Mouse (Mus musculus): ENCODE data around the gene Gm19935. TPM values are rescaled to one million over a fixed set of nuclear protein-coding genes. Genes with fewer than 3 reads are reported as not detected.

Gene Gm19935
- total and polyA plus RNA-seq, 2 experiments from 2014 or later: 0.12 TPM; not detected in 1

DNA sequence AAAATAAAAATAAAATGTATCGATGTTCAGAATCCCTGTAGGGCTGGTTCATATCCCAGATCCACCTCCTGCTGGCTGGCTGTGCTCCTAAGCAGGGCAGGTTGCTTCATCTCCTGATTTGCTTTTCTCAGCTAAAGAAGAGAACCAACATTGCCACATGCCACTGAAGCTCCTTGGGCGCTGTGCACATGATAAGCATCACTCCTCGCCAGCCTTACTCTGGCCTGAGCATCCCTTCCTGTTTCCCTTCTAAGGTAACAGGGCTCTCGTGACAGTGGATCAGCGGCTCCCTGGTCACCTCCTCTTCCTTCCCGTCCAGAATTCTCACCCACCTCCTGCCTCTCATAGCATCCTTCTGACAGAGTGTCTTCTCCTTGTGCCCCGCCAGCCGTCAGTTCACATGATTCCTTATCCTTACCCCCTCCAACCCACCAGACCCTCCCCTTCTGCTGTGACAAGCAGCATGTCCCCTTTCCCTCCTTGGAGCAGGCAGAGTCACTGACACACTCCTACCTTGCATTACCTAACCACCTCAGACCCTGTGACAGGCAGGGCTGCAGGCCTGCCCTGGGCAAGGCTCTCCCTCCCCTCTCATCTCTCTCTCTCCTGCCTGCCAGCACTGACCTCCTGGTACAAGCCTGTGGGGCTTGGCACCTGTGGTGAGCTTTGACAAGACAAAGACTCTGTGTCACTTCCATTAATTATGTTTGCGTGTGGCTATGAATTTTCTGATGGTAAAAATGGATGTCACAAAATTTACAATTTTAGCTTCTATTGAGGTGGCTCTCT is 27.2 kb upstream of the Gm19935 start:
- DNase-seq (ENCODE audit: low spot score) (no peak), ATAC-seq (ENCODE audit: insufficient read depth, low read depth) (no peak)
- TF ChIP-seq CTCF (IDR thresholded peaks at IDR 0.05; ENCODE audit: low read depth) (no peak), EP300 (IDR thresholded peaks at IDR 0.05; ENCODE audit: low read depth) (no peak)
- H3K27me3 ChIP-seq (ENCODE audit: control insufficient read depth, insufficient read depth, low read length): no peaks in the 10 kb centered on the region
- H3K9ac ChIP-seq (replicated peaks; ENCODE audit: low read depth, low read length): no peak overlapping the region
- H3K27ac ChIP-seq (ENCODE audit: low read depth): no peak overlapping the region
- 62% methylated on average over 9 of the region's 9 CpGs for WGBS
- no peaks in the 10 kb centered on the region for H3K9me3 ChIP-seq (replicated peaks; ENCODE audit: control insufficient read depth, low read length)
- no peaks in the 10 kb centered on the region for H3K36me3 ChIP-seq (replicated peaks; ENCODE audit: control insufficient read depth, insufficient read depth, low read length)
- H3K4me3 ChIP-seq (ENCODE audit: low read depth, low read length): no peak overlapping the region
- no peaks in the 10 kb centered on the region for H3K4me1 ChIP-seq (ENCODE audit: control insufficient read depth, insufficient read depth)
- no peak overlapping the region for H3K4me2 ChIP-seq (ENCODE audit: low read depth, low read length)

DNA sequence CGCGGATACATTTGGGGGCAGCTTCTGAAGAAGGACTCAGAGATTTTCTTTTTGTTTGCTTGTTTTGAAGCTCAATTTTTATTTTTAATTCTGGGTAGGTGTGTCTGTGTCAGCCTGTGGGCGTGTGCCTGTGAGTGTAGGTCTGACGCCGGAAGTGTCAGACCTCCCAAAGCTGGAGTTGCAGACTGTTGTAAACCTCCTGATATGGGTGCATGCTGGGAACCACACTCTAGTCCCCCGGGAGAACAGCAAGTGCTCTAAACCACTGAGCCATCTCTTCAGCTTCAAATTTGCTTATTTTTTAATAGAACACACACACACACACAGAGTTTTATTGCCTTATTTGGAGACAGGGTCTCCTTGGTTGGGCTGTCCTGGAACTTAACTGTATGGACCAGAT is 25.9 kb upstream of the Gm19935 start:
- H3K9me3 ChIP-seq (replicated peaks; ENCODE audit: control insufficient read depth, low read length): no peaks in the 10 kb centered on the region
- 79% methylated on average over 6 of the region's 6 CpGs for WGBS
- no peaks in the 10 kb centered on the region for H3K4me1 ChIP-seq (ENCODE audit: control insufficient read depth, insufficient read depth)
- TF ChIP-seq CTCF (IDR thresholded peaks at IDR 0.05; ENCODE audit: low read depth): no peak
- no peak for TF ChIP-seq EP300 (IDR thresholded peaks at IDR 0.05; ENCODE audit: low read depth)
- ATAC-seq (ENCODE audit: insufficient read depth, low read depth): no peak
- H3K9ac ChIP-seq (replicated peaks; ENCODE audit: low read depth, low read length): no peak overlapping the region
- no peak overlapping the region for H3K27ac ChIP-seq (ENCODE audit: low read depth)
- H3K36me3 ChIP-seq (replicated peaks; ENCODE audit: control insufficient read depth, insufficient read depth, low read length): no peaks in the 10 kb centered on the region
- no peak for DNase-seq (ENCODE audit: low spot score)
- H3K27me3 ChIP-seq (ENCODE audit: control insufficient read depth, insufficient read depth, low read length): no peaks in the 10 kb centered on the region
- H3K4me2 ChIP-seq (ENCODE audit: low read depth, low read length): no peak overlapping the region
- H3K4me3 ChIP-seq (ENCODE audit: low read depth, low read length): no peak overlapping the region

DNA sequence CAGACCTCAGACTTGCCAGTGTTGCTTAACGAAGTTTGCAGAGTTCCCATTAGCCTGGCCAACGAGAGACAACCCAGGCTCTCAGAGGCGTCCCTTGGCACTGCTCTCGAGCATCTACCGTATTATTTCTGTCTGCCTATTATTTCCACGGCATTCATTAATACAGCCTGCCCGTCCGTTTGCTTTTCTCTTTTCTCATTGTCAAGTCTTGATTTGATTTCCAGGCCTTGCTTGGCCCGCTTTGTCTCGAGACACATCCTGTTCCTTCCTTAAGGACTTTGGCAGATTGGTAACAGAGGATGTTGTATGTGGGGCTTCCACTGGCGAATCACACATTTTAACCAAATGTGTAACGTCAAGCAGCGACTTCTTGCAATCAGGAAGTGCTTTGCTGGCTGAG is 24.1 kb upstream of the Gm19935 start:
- H3K9ac ChIP-seq (replicated peaks; ENCODE audit: low read depth, low read length): no peak overlapping the region
- TF ChIP-seq CTCF (IDR thresholded peaks at IDR 0.05; ENCODE audit: low read depth) (no peak), EP300 (IDR thresholded peaks at IDR 0.05; ENCODE audit: low read depth) (peak; percentile 63; the same call in 1 of the 2 replicates)
- no peaks in the 10 kb centered on the region for H3K9me3 ChIP-seq (replicated peaks; ENCODE audit: control insufficient read depth, low read length)
- 59% methylated on average over 13 of the region's 13 CpGs for WGBS
- H3K4me3 ChIP-seq (ENCODE audit: low read depth, low read length): no peak overlapping the region
- H3K4me2 ChIP-seq (ENCODE audit: low read depth, low read length): no peak overlapping the region
- H3K27ac ChIP-seq (ENCODE audit: low read depth): peak overlapping the region; percentile 48
- ATAC-seq (ENCODE audit: insufficient read depth, low read depth) (peak; percentile 41), DNase-seq (ENCODE audit: low spot score) (no peak)
- no peaks in the 10 kb centered on the region for H3K4me1 ChIP-seq (ENCODE audit: control insufficient read depth, insufficient read depth)
- no peaks in the 10 kb centered on the region for H3K27me3 ChIP-seq (ENCODE audit: control insufficient read depth, insufficient read depth, low read length)
- H3K36me3 ChIP-seq (replicated peaks; ENCODE audit: control insufficient read depth, insufficient read depth, low read length): no peaks in the 10 kb centered on the region

DNA sequence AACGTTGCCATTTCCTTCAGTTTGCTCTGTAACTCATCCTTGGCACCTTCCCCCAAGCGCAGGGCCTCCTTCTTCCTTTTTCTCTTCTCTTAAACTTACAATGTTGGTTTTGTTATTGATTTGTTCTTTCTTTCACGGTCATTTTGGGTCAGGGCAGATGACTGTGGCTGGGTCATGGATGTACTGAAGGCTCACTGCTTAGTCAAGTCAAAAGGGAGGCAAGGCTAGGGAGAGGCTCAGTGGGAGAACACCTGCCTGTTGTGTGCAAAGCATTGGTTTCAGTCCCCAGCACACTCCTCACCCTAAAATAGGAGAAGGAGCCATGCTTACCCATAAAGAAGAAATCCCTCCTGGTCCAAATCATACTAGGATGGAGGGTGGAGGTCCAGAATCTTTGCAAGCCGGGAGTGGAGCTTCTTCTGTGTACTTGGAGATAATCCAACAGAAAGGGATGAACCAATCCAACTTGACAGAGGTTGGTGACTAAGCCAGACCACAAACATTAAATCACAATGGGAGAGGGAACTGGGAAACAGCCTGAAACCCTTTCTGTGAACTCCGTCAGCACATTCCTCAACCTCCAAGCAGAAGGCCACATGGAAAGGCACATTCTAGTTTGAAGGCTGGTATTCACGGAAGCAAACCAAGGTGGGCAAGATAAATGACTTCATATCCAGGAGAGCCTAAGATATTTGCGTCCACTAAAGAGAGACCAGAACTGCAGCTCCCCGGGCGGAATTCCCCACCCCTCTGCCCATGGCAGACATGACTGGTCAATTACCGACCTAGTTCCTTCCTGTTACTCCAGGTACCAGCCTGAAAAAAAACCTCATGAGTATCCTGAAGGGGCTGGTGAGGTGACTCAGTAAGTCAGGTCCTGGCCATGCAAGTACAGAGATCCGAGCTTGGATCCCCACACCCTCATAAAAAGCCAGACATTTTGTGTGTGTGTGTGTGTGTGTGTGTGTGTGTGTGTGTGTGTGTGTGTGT is 22.8 kb upstream of the Gm19935 start:
- DNase-seq (ENCODE audit: low spot score): peak; percentile 34
- Histone ChIP-seq H3K9me3 (replicated peaks; ENCODE audit: control insufficient read depth, low read length) (no peaks in the 10 kb centered on the region), H3K9ac (replicated peaks; ENCODE audit: low read depth, low read length) (no peak overlapping the region), H3K27ac (ENCODE audit: low read depth) (0 out of 2 replicates have a peak overlapping the region, but pooled peaks have one; percentile 1), H3K4me1 (ENCODE audit: control insufficient read depth, insufficient read depth) (no peaks in the 10 kb centered on the region), H3K4me3 (ENCODE audit: low read depth, low read length) (no peak overlapping the region), H3K4me2 (ENCODE audit: low read depth, low read length) (no peak overlapping the region), H3K36me3 (replicated peaks; ENCODE audit: control insufficient read depth, insufficient read depth, low read length) (no peaks in the 10 kb centered on the region), H3K27me3 (ENCODE audit: control insufficient read depth, insufficient read depth, low read length) (no peaks in the 10 kb centered on the region)
- TF ChIP-seq EP300 (IDR thresholded peaks at IDR 0.05; ENCODE audit: low read depth): no peak
- TF ChIP-seq CTCF (IDR thresholded peaks at IDR 0.05; ENCODE audit: low read depth): no peak
- ATAC-seq (ENCODE audit: insufficient read depth, low read depth): no peak
- WGBS: 63% methylated on average over 11 of the region's 11 CpGs

DNA sequence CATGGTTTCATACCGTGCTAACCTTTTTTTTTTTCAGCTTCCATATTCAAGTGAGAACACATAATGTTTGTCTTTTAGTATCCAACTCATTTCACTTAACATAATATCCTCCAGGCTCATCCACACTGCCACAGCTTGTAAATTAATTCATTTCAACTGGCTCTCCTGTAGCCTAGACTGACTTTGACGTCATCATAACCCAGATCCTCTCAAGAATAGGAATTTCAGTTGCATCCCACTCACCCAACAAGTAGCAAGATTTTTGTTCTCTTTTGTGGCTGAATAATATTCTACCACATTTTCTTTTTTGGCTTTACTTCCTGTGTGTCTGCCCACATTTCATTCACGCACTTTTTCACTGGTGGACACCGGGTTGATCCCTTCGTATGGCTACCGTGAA is 20.2 kb upstream of the Gm19935 start:
- DNase-seq (ENCODE audit: low spot score): no peak
- Histone ChIP-seq H3K27ac (ENCODE audit: low read depth) (no peak overlapping the region), H3K9ac (replicated peaks; ENCODE audit: low read depth, low read length) (no peak overlapping the region), H3K36me3 (replicated peaks; ENCODE audit: control insufficient read depth, insufficient read depth, low read length) (no peaks in the 10 kb centered on the region), H3K4me1 (ENCODE audit: control insufficient read depth, insufficient read depth) (0 out of 2 replicates have a peak, but pooled peaks cover 5% of the 10 kb centered on the region), H3K4me2 (ENCODE audit: low read depth, low read length) (no peak overlapping the region), H3K27me3 (ENCODE audit: control insufficient read depth, insufficient read depth, low read length) (no peaks in the 10 kb centered on the region), H3K4me3 (ENCODE audit: low read depth, low read length) (no peak overlapping the region), H3K9me3 (replicated peaks; ENCODE audit: control insufficient read depth, low read length) (no peaks in the 10 kb centered on the region)
- ATAC-seq (ENCODE audit: insufficient read depth, low read depth): no peak
- TF ChIP-seq CTCF (IDR thresholded peaks at IDR 0.05; ENCODE audit: low read depth) (no peak), EP300 (IDR thresholded peaks at IDR 0.05; ENCODE audit: low read depth) (no peak)
- WGBS: 87% methylated on average over 6 of the region's 6 CpGs

Data from heart, postnatal 0 days (tissue).